Mouse (Mus musculus) embryonic facial prominence, embryonic 10.5 days (tissue): ENCODE results near the gene Cdk20. TPM values are rescaled to one million over a fixed set of nuclear protein-coding genes. Genes with fewer than 3 reads are reported as not detected.
"Not testable (repeated sequence)": the region's sequence is repeated elsewhere in the genome, so short reads cannot be mapped to it uniquely, and the experiment has no call there.

ENCODE experiments used
- DNase-seq: peaks from one replicate; pipeline ENCODE4 v3.0.0-alpha.2; 2017; ENCODE audit warnings: low spot score
- H3K27ac ChIP-seq: fragments of 300-500 bp; sonication (generic); replicated peaks from 2 replicates; pipeline ENCODE4 v1.5.1; 2016; ENCODE audit warnings: mild to moderate bottlenecking
- H3K27me3 ChIP-seq: fragments of 300-500 bp; sonication (generic); replicated peaks from 2 replicates; pipeline ENCODE4 v1.6.1; 2016; ENCODE audit warnings: low read depth, mild to moderate bottlenecking; ENCODE audit not compliant: poor library complexity, severe bottlenecking
- H3K36me3 ChIP-seq: fragments of 300-500 bp; sonication (generic); replicated peaks from 2 replicates; pipeline ENCODE4 v1.6.1; 2016; ENCODE audit warnings: mild to moderate bottlenecking, moderate library complexity
- H3K4me1 ChIP-seq: fragments of 300-500 bp; sonication (generic); 2 replicates; pipeline ENCODE4 v1.6.1; 2016
- H3K4me3 ChIP-seq: fragments of 300-500 bp; sonication (generic); 2 replicates; pipeline ENCODE4 v1.5.1; 2016; ENCODE audit warnings: mild to moderate bottlenecking, moderate library complexity
- H3K9me3 ChIP-seq: fragments of 300-500 bp; sonication (generic); 2 replicates; pipeline ENCODE4 v1.6.1; 2016; ENCODE audit warnings: mild to moderate bottlenecking
- WGBS: fragments of 180-500 bp; shearing (Covaris S2); methylation state at CpG from one replicate; pipeline ENCODE4 v1.1.7; 2016; 5-methylcytosine and 5-hydroxymethylcytosine counted together
- polyA plus RNA-seq: library from polyadenylated mRNA; unstranded; fragments of >200 nt; fragmentation: Nextera tagmentation; extraction: Ambion mirVana; gene quantifications from 2 replicates; pipeline ENCODE4 v1.2.1, GENCODE M21; 2016

Gene Cdk20
- polyA plus RNA-seq, 1 experiment from 2014 or later = 10.2 TPM

GRCm38 (mm10) chr13:64429328-64429727 is 2.8 kb upstream of the Cdk20 start:
- no peaks in the 10 kb centered on the region for H3K27me3 ChIP-seq
- 12% methylated on average over 1 of the region's 1 CpGs for WGBS

DNA sequence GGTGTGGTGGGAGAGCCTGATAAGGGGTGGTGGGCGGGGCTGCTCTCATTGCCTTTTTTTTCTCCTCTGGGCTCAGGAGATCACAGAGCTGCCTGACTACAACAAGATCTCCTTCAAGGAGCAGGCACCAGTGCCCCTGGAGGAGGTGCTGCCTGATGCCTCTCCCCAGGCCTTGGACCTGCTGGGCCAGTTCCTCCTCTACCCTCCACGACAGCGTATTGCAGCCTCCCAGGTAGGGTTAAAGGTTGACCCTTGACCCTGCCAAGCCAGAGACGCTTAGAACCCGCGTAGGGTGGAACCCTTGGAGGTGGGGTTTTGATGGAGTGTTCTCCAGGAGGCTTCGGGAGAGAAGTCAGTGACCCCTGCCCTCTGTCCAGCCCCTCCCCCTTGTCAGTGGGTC is 5.7 kb downstream of the Cdk20 start:
- Histone ChIP-seq H3K27ac (no peak overlapping the region), H3K4me1 (peaks cover 9% of the 10 kb centered on the region), H3K36me3 (0 out of 2 replicates have a peak, but pooled peaks cover 9% of the 10 kb centered on the region), H3K4me3 (no peak overlapping the region), H3K27me3 (no peaks in the 10 kb centered on the region), H3K9me3 (no peaks in the 10 kb centered on the region)
- 72% methylated on average over 7 of the region's 7 CpGs for WGBS
- no peak for DNase-seq

More at GRCm38 (mm10) chr13:64429328-64429727, 2.8 kb upstream of the Cdk20 start:
- H3K9me3 ChIP-seq = no peaks in the 10 kb centered on the region
- no peak overlapping the region for H3K4me3 ChIP-seq
- H3K4me1 ChIP-seq = peaks cover 12% of the 10 kb centered on the region
- no peak for DNase-seq
- H3K27ac ChIP-seq = no peak overlapping the region
- no peaks in the 10 kb centered on the region for H3K36me3 ChIP-seq

DNA sequence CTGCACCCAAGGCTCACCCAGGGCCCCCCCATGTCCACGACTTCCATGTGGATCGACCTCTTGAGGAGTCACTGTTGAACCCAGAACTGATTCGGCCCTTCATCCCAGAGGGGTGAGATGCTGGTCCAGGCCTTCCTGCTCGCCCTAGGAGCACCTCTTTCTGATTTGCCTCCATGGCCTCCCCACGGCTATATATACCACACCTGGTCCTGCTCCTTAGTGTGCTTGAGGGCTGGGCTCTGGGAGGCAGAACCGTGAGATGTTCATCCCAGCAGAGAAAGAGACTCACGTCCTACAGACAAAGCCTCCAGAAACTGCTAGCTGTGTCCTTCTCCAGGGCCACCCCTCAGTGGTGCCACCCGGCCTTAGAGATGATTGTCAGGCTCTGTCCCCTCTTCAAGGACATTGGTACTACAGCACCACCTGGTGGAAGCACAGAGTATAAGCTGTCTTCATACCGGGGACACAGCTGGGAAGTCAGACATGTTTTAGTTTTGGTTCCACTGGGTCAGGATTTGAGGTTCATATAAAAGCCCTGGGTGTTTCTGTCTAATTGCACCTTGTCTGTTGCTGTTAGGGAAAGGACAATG is 6.8 kb downstream of the Cdk20 start:
- Histone ChIP-seq H3K4me3 (no peak overlapping the region), H3K9me3 (no peaks in the 10 kb centered on the region), H3K36me3 (0 out of 2 replicates have a peak, but pooled peaks cover 9% of the 10 kb centered on the region), H3K4me1 (0 out of 2 replicates have a peak, but pooled peaks cover 3% of the 10 kb centered on the region), H3K27me3 (no peaks in the 10 kb centered on the region), H3K27ac (no peak overlapping the region)
- 60% methylated on average over 9 of the region's 9 CpGs for WGBS
- DNase-seq = peak; percentile 71

DNA sequence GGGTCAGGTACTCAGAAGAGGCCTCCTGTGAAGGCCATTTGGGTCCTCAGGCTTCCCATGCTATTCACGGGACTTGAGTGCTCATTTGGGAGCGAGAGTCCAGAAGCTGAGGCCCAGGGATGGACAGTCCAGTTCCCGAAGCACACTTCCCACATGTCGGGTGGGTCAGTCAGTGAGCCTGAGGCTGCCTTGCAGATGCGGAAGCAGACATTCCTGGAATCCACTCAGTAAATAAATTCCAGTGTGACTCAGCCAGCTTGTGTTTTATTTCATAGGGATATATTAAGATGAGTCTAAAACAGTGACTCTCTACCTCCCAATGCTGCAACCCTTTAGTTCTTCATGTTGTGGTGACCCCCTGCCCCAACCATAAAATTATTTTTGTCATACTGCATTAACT is 7.4 kb downstream of the Cdk20 start:
- Histone ChIP-seq H3K4me3 (no peak overlapping the region), H3K27me3 (no peaks in the 10 kb centered on the region), H3K4me1 (0 out of 2 replicates have a peak, but pooled peaks cover 3% of the 10 kb centered on the region), H3K9me3 (no peaks in the 10 kb centered on the region), H3K36me3 (0 out of 2 replicates have a peak, but pooled peaks cover 9% of the 10 kb centered on the region), H3K27ac (no peak overlapping the region)
- WGBS = 85% methylated on average over 5 of the region's 5 CpGs
- no peak for DNase-seq

DNA sequence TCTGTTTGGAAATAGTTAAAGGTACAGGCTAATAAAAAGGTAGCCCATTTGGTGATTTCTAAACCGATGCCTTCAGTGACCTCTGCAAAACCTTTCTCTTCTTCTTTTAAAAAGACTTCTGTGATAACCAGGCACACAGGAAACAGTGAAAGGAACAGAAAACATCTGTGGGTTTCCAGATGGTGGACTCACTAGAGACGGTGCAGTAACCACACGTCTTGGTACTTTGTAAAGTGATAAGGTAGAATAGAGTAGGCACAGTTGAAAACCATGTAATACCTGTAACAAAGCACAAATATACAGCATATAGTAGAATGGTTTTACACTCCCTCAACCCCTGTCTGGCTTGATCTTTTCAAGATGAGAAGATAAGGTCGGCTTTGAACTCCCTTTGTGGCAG is 8.5 kb downstream of the Cdk20 start:
- 81% methylated on average over 4 of the region's 4 CpGs for WGBS
- Histone ChIP-seq H3K9me3 (no peaks in the 10 kb centered on the region), H3K36me3 (0 out of 2 replicates have a peak, but pooled peaks cover 9% of the 10 kb centered on the region), H3K27ac (no peak overlapping the region), H3K4me3 (no peak overlapping the region), H3K27me3 (no peaks in the 10 kb centered on the region), H3K4me1 (0 out of 2 replicates have a peak, but pooled peaks cover 3% of the 10 kb centered on the region)
- DNase-seq = no peak

GRCm38 (mm10) chr13:64443263-64443894 is 11.3 kb downstream of the Cdk20 start:
- no peaks in the 10 kb centered on the region for H3K36me3 ChIP-seq
- 63% methylated on average over 4 of the region's 4 CpGs for WGBS
- H3K27ac ChIP-seq = no peak overlapping the region
- H3K4me3 ChIP-seq = no peak overlapping the region
- no peaks in the 10 kb centered on the region for H3K4me1 ChIP-seq
- no peaks in the 10 kb centered on the region for H3K27me3 ChIP-seq
- H3K9me3 ChIP-seq = no peaks in the 10 kb centered on the region
- DNase-seq = peak; percentile 53

DNA sequence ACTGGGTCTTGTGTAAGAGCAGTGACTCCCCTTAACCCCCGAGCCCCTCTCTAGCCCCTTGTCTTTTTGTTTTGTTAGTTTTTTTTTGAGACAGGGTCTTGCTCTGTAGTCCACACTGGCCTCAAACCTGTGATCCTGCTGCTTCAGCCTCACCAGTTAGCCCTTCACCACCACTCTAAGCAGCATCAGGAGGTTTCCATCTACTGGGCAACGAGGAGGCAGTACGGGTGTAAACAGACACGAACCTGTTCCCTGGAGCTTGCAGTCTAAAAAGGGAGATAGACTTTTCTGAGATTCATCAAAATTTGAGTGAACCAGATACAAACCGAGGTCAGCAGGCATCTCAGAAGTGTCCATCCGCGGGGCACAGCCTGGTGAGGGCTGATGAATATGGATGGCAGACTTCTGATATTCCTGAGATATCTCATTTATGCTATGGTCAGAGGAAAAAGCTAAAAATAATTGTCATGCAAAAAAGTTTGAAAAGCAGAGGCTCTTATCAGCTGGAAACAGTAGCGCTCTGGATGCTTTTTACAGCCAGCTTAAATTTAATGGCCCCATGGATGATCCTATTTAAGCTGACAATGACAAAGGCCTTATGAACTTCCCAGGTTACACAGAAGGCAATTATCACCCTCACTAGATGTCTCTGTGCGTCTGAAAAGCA is 13.3 kb downstream of the Cdk20 start:
- no peak overlapping the region for H3K4me3 ChIP-seq
- no peaks in the 10 kb centered on the region for H3K36me3 ChIP-seq
- H3K27ac ChIP-seq = no peak overlapping the region
- H3K27me3 ChIP-seq = no peaks in the 10 kb centered on the region
- 78% methylated on average over 9 of the region's 9 CpGs for WGBS
- DNase-seq = no peak
- no peaks in the 10 kb centered on the region for H3K9me3 ChIP-seq
- H3K4me1 ChIP-seq = no peaks in the 10 kb centered on the region

DNA sequence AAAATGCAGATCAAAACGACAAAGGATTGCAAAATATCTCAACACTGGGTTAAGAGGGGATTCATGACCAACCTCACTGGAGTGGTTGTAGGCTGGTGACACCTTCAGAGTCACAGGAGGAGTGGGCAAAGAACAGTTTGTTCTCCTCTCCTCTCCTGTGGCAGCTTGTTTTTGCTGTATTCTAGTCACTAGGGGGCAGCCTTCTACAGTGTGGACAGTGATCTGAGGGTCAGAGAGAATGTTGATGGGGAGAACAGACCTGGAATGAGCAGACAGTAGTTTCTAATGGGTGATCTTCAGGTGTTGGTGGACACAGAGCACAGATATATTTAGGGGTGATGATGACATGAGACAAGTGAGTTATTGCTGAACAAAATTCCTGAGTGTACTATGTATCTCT is 15.8 kb downstream of the Cdk20 start:
- peak; percentile 18 for DNase-seq
- H3K4me1 ChIP-seq = no peaks in the 10 kb centered on the region

GRCm38 (mm10) chr13:64448729-64449128 is 16.6 kb downstream of the Cdk20 start:
- 84% methylated on average over 5 of the region's 5 CpGs for WGBS

More for the DNA sequence above, 15.8 kb downstream of the Cdk20 start:
- H3K36me3 ChIP-seq = no peaks in the 10 kb centered on the region
- H3K4me3 ChIP-seq = no peak overlapping the region
- H3K27ac ChIP-seq = no peak overlapping the region
- H3K9me3 ChIP-seq = no peaks in the 10 kb centered on the region
- no peaks in the 10 kb centered on the region for H3K27me3 ChIP-seq
- 8% methylated on average over 1 of the region's 1 CpGs for WGBS

DNA sequence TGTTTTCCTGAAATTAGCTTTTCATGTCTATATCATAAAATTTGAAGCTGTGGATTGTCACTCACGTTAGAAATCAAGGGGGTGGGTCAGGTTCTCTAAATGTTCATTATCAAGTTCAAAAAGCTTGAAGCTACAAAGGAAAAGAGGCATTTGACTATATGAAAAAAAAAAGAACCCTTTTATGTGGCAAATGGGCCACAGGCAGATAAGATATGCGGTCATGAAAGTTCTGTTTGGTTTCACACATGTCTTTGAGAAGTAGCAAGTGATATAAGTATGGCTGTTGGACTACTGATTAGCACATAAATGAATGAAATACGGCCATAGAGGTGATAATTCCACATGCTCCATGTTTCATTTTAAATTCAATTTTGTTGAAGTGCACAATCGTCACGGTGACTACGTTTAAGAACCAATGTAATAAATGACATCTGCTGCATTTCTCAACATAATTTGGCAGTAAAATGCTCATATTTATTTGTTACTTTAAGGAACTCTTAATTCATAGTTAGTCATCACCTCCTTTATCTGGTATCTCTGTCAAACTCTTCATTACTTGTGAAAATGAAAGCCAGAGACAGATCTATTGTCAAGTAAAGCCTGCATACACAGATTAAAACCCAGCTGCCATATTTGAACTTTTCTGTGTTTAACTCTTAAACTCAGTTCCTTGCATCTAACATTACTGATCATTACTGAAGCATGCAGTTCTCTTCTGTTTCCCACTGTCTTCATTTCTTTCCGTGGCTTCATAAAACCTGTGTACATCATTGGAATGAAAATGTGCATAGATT is 18.1 kb downstream of the Cdk20 start:
- H3K36me3 ChIP-seq = no peaks in the 10 kb centered on the region
- no peak overlapping the region for H3K27ac ChIP-seq
- no peaks in the 10 kb centered on the region for H3K9me3 ChIP-seq
- 81% methylated on average over 7 of the region's 7 CpGs for WGBS
- H3K4me3 ChIP-seq = no peak overlapping the region
- no peaks in the 10 kb centered on the region for H3K27me3 ChIP-seq
- DNase-seq = no peak
- H3K4me1 ChIP-seq = no peaks in the 10 kb centered on the region

More at GRCm38 (mm10) chr13:64448729-64449128, 16.6 kb downstream of the Cdk20 start:
- no peaks in the 10 kb centered on the region for H3K9me3 ChIP-seq
- H3K36me3 ChIP-seq = no peaks in the 10 kb centered on the region
- no peaks in the 10 kb centered on the region for H3K4me1 ChIP-seq
- no peaks in the 10 kb centered on the region for H3K27me3 ChIP-seq
- no peak overlapping the region for H3K27ac ChIP-seq
- DNase-seq = no peak
- H3K4me3 ChIP-seq = no peak overlapping the region

DNA sequence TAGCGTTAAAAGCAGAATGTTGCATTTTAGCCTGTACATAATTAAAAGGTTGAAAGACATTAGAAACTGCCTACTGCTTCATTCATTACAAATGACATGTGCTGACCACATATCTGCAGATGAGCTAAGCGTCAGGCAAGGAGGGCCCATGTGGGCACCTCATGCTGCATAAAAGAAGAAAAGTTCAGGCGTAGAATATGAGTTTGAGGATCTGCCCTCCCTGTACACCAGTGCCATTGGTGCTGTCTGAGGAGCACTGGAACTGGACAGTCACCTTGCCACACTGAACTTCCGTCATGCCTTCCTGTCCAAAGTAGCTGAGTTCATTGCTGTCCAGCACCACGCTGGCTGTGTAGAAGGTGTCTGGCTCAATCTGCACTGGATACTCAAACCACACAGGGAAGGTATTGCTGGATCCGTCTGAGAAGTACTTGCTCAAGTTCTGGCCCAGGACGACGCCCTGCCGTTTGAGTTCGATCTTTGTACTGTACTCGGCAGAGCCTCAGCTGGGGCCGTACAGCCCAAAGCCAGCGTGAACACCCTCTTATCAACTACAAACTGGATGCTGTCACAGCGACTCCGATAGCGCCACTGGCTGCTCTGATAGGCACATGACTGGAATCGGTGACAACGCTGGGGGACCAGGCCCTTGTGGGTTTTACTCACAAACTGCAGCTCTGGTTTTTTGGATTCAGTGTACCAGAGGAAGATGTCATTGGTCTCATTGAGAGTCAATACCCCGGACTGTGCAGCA is 25.3 kb downstream of the Cdk20 start:
- 91% methylated on average over 19 of the region's 19 CpGs for WGBS
- not testable (repeated sequence) for H3K27me3 ChIP-seq, H3K27ac ChIP-seq, H3K4me1 ChIP-seq, H3K4me3 ChIP-seq, H3K9me3 ChIP-seq, H3K36me3 ChIP-seq, DNase-seq

DNA sequence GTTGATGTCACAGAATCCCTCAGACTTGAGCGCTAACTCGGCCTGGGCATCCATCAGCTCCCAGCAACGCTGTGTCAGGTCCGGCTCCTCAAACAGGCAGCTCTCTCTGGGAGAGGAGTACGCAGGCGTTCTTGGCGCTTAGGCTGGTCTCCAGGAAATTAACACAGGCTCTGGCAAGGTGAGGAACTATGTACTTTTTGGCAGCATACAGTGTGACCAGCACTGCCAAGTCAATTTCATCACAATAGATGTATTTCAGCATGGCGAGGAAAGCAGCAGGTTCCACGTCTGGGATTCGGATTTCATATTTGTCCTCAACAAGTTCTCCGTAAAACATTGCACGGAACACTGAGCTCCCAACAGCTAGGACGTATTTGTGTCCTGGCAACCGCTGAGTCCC is 26.1 kb downstream of the Cdk20 start:
- H3K27ac ChIP-seq = no peak overlapping the region
- H3K36me3 ChIP-seq = no peaks in the 10 kb centered on the region
- H3K9me3 ChIP-seq = no peaks in the 10 kb centered on the region; the same call in 1 of the 2 replicates
- H3K27me3 ChIP-seq = no peaks in the 10 kb centered on the region
- no peaks in the 10 kb centered on the region for H3K4me1 ChIP-seq
- no peak overlapping the region for H3K4me3 ChIP-seq
- no peak for DNase-seq
- WGBS = 92% methylated on average over 14 of the region's 14 CpGs
